Mouse (Mus musculus) liver, postnatal 0 days (tissue): ENCODE measurements around the gene U2af1l4. TPM values are rescaled to one million over a fixed set of nuclear protein-coding genes. Genes with fewer than 3 reads are reported as not detected.

Source experiments
- ATAC-seq: fragments of 200-750 bp; cut with Nextera tagmentation; 2 replicates; pipeline ENCODE4 v1.8.0; 2017; ENCODE audit warnings: mild to moderate bottlenecking, moderate library complexity
- DNase-seq: peaks from one replicate; pipeline ENCODE4 v3.0.0-alpha.2; 2016
- H3K27ac ChIP-seq: fragments of 300-500 bp; sonication (generic); 2 replicates; pipeline ENCODE4 v1.5.1; 2014; ENCODE audit warnings: antibody characterized with exemption, moderate library complexity, mild to moderate bottlenecking, low read depth
- H3K27me3 ChIP-seq: fragments of 300-500 bp; sonication (generic); 2 replicates; pipeline ENCODE4 v1.6.1; 2014; ENCODE audit warnings: low read length, control low read depth, mixed read lengths; ENCODE audit not compliant: insufficient read depth
- H3K36me3 ChIP-seq: fragments of 300-500 bp; sonication (generic); replicated peaks from 2 replicates; pipeline ENCODE4 v1.6.1; 2014; ENCODE audit warnings: mild to moderate bottlenecking, control low read depth, low read length, moderate library complexity, mixed read lengths; ENCODE audit not compliant: insufficient read depth
- H3K4me1 ChIP-seq: fragments of 300-500 bp; sonication (generic); 2 replicates; pipeline ENCODE4 v1.6.1; 2014; ENCODE audit warnings: antibody characterized with exemption, mild to moderate bottlenecking, control low read depth; ENCODE audit not compliant: insufficient read depth
- H3K4me2 ChIP-seq: fragments of 300-500 bp; sonication (generic); 2 replicates; pipeline ENCODE4 v1.6.1; 2014; ENCODE audit warnings: low read depth, mild to moderate bottlenecking, low read length, moderate library complexity, mixed read lengths
- H3K4me3 ChIP-seq: fragments of 300-500 bp; sonication (generic); 2 replicates; pipeline ENCODE4 v1.5.1; 2014; ENCODE audit warnings: low read depth, low read length
- H3K9ac ChIP-seq: fragments of 300-500 bp; sonication (generic); replicated peaks from 2 replicates; pipeline ENCODE4 v1.6.1; 2014; ENCODE audit warnings: mild to moderate bottlenecking, moderate library complexity
- H3K9me3 ChIP-seq: fragments of 300-500 bp; sonication (generic); 2 replicates; pipeline ENCODE4 v1.6.1; 2016; ENCODE audit warnings: mild to moderate bottlenecking, control low read depth, low read length, mixed read lengths
- CTCF ChIP-seq: sonication (generic); IDR thresholded peaks from 2 replicates; pipeline ENCODE4 v1.5.1; 2016; ENCODE audit warnings: antibody characterized with exemption, low read depth
- EP300 ChIP-seq: IDR thresholded peaks from 2 replicates; pipeline ENCODE4 v1.6.1; 2016; ENCODE audit warnings: antibody characterized with exemption, low read depth, mild to moderate bottlenecking
- WGBS: fragments of 180-500 bp; shearing (Covaris S2); extraction: QIAGEN DNeasy Blood & Tissue Kit; methylation state at CpG from one replicate; pipeline ENCODE4 v1.1.7; 2014; ENCODE audit not compliant: insufficient replicate concordance; 5-methylcytosine and 5-hydroxymethylcytosine counted together
- polyA plus RNA-seq: library from polyadenylated mRNA; unstranded; fragments of >200 nt; fragmentation: Nextera tagmentation; extraction: Ambion mirVana; gene quantifications from 2 replicates; pipeline ENCODE4 v1.2.1, GENCODE M21; 2015

U2af1l4 gene
- polyA plus RNA-seq, 1 experiment from 2014 or later = 34.4 TPM

- 53% methylated on average over 3 of the region's 3 CpGs for WGBS
Observed at GRCm38 (mm10) chr7:30602583-30602982, 39.5 kb downstream of the U2af1l4 start.

GRCm38 (mm10) chr7:30604424-30604823 lies 41.3 kb downstream of the U2af1l4 start:
- Histone ChIP-seq H3K4me3 (no peak overlapping the region), H3K4me1 (peaks cover 13% of the 10 kb centered on the region), H3K4me2 (no peak overlapping the region), H3K27ac (no peak overlapping the region), H3K9me3 (no peaks in the 10 kb centered on the region), H3K9ac (no peak overlapping the region), H3K36me3 (no peaks in the 10 kb centered on the region), H3K27me3 (no peaks in the 10 kb centered on the region)
- 51% methylated on average over 8 of the region's 8 CpGs for WGBS
- no peak for TF ChIP-seq EP300
- TF ChIP-seq CTCF = no peak
- ATAC-seq = no peak
- DNase-seq = no peak

More at GRCm38 (mm10) chr7:30602583-30602982, 39.5 kb downstream of the U2af1l4 start:
- H3K4me1 ChIP-seq = peaks cover 13% of the 10 kb centered on the region
- no peak for TF ChIP-seq CTCF
- no peak for TF ChIP-seq EP300
- H3K36me3 ChIP-seq = no peaks in the 10 kb centered on the region
- H3K4me2 ChIP-seq = no peak overlapping the region
- no peak overlapping the region for H3K9ac ChIP-seq
- DNase-seq (no peak), ATAC-seq (no peak)
- no peak overlapping the region for H3K27ac ChIP-seq
- no peak overlapping the region for H3K4me3 ChIP-seq
- H3K27me3 ChIP-seq = no peaks in the 10 kb centered on the region
- H3K9me3 ChIP-seq = no peaks in the 10 kb centered on the region

- TF ChIP-seq CTCF = no peak
- TF ChIP-seq EP300 = no peak
- no peak for DNase-seq
Observed at GRCm38 (mm10) chr7:30604944-30605343, 41.8 kb downstream of the U2af1l4 start.

GRCm38 (mm10) chr7:30607706-30608309 lies 44.7 kb downstream of the U2af1l4 start:
- no peaks in the 10 kb centered on the region for H3K9me3 ChIP-seq
- no peaks in the 10 kb centered on the region for H3K36me3 ChIP-seq
- DNase-seq (peak; percentile 77), ATAC-seq (peak; percentile 49; the same call in 1 of the 2 replicates)
- no peaks in the 10 kb centered on the region for H3K27me3 ChIP-seq
- H3K4me1 ChIP-seq = no peaks in the 10 kb centered on the region
- TF ChIP-seq CTCF (peak; percentile 82), EP300 (no peak)
- H3K4me2 ChIP-seq = no peak overlapping the region
- 20% methylated on average over 8 of the region's 8 CpGs for WGBS
- H3K9ac ChIP-seq = no peak overlapping the region
- H3K4me3 ChIP-seq = no peak overlapping the region
- H3K27ac ChIP-seq = no peak overlapping the region

More at GRCm38 (mm10) chr7:30604944-30605343, 41.8 kb downstream of the U2af1l4 start:
- Histone ChIP-seq H3K4me2 (no peak overlapping the region), H3K9me3 (no peaks in the 10 kb centered on the region), H3K4me3 (no peak overlapping the region), H3K9ac (no peak overlapping the region), H3K4me1 (peaks cover 8% of the 10 kb centered on the region), H3K27me3 (no peaks in the 10 kb centered on the region), H3K27ac (no peak overlapping the region), H3K36me3 (no peaks in the 10 kb centered on the region)
- WGBS = 81% methylated on average over 8 of the region's 8 CpGs
- no peak for ATAC-seq

GRCm38 (mm10) chr7:30608476-30608875 lies 45.4 kb downstream of the U2af1l4 start:
- no peaks in the 10 kb centered on the region for H3K27me3 ChIP-seq
- H3K9ac ChIP-seq = no peak overlapping the region
- H3K36me3 ChIP-seq = no peaks in the 10 kb centered on the region
- H3K4me3 ChIP-seq = no peak overlapping the region
- DNase-seq (no peak), ATAC-seq (no peak)
- TF ChIP-seq CTCF (no peak), EP300 (no peak)
- no peak overlapping the region for H3K4me2 ChIP-seq
- no peak overlapping the region for H3K27ac ChIP-seq
- no peaks in the 10 kb centered on the region for H3K9me3 ChIP-seq
- WGBS = 56% methylated on average over 16 of the region's 16 CpGs
- no peaks in the 10 kb centered on the region for H3K4me1 ChIP-seq

DNA sequence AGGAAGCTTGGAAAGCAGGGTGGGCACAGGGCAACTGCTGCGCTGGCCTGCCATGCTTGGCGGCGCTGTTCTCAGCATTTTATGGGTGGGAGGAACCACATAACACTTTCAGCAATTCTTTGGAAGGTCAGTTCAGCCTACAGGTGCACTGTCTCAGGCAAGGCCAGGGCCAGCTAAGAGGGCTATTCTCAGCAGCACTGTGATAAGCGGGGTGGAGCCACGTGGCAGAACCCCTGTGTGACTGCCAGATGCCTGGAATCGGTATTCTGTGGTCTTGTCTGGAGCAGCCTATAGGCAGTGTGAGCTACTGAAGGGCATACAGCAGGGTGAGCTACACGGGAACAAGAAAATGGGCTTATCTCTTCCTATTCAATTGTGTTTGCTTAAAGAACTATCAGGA lies 46.9 kb downstream of the U2af1l4 start:
- Histone ChIP-seq H3K27ac (no peak overlapping the region), H3K4me2 (no peak overlapping the region), H3K9me3 (no peaks in the 10 kb centered on the region), H3K36me3 (no peaks in the 10 kb centered on the region), H3K4me3 (no peak overlapping the region), H3K4me1 (0 out of 2 replicates have a peak, but pooled peaks cover 2% of the 10 kb centered on the region), H3K9ac (no peak overlapping the region), H3K27me3 (no peaks in the 10 kb centered on the region)
- 47% methylated on average over 7 of the region's 7 CpGs for WGBS
- TF ChIP-seq EP300 = no peak
- 0 out of 2 replicates have a peak, but pooled peaks have one; percentile 3 for TF ChIP-seq CTCF
- ATAC-seq (no peak), DNase-seq (no peak)
